Mouse (Mus musculus) left cerebral cortex, postnatal 25 days (tissue): Measurements from ENCODE around the gene Cdk9. TPM values are rescaled to one million over a fixed set of nuclear protein-coding genes. Genes with fewer than 3 reads are reported as not detected.

Source experiments
- DNase-seq, 2 experiments: peaks; one replicate each; pipeline ENCODE4 v3.0.0; 2022; ENCODE audit warnings: low spot score in 2 of 2, mixed read lengths in 1 of 2
- intact Hi-C: fragments of 180-260 bp; cut with DNase I; formaldehyde crosslinking; loops from one replicate; pipeline ENCODE4 v1.15.1; 2025
- total RNA-seq, 2 experiments: library from RNA; stranded (reverse); gene quantifications; 2 replicates each; pipeline ENCODE4 v1.2.3; 2021

The Cdk9 gene
- total RNA-seq, result 100 to 1,000 TPM; 114 to 118 TPM

GRCm38 (mm10) chr2:32712934-32713817, at the start of gene Cdk9:
TSS of gene Cdk9 (minus strand) at chr2:32713076.
- intact Hi-C loops, result loop anchor here (1.0 to 5.0 kb wide), 3 partner anchors 28 to 144 kb away; partner anchors contain the start of genes 6330409D20Rik and Tor2a
- peak; percentile 94 for DNase-seq

GRCm38 (mm10) chr2:32761859-32762258, 49.0 kb upstream of the Cdk9 start:
- intact Hi-C loops, result no loop called here
- DNase-seq, result peak in 1 of 2 experiments; percentile 31

GRCm38 (mm10) chr2:32761361-32761760, 48.5 kb upstream of the Cdk9 start:
- intact Hi-C loops, result no loop called here
- DNase-seq, result peak in 1 of 2 experiments; percentile 48

GRCm38 (mm10) chr2:32759001-32759400, 46.1 kb upstream of the Cdk9 start:
- intact Hi-C loops, result loop anchor here (5.0 kb wide), 1 partner anchor 132 kb away; no protein-coding TSS in a partner anchor
- no peak for DNase-seq

- intact Hi-C loops, result loop anchor here (5.0 kb wide), 1 partner anchor 131 kb away; no protein-coding TSS in a partner anchor
- DNase-seq, result no peak
Observed at GRCm38 (mm10) chr2:32758503-32758902, 45.6 kb upstream of the Cdk9 start.

GRCm38 (mm10) chr2:32757056-32757845, 44.4 kb upstream of the Cdk9 start, which contains the start of gene Tor2a:
TSS of gene Tor2a (plus strand) at chr2:32757234.
- peak; percentile 98 to 99 for DNase-seq
- intact Hi-C loops, result loop anchor here (1.0 to 5.0 kb wide), 2 partner anchors 44 to 130 kb away; partner anchors contain the start of gene Cdk9

- intact Hi-C loops, result loop anchor here (1.0 to 5.0 kb wide), 2 partner anchors 43 to 129 kb away; partner anchors contain the start of gene Cdk9
- no peak for DNase-seq
Observed at GRCm38 (mm10) chr2:32756674-32757055, 43.8 kb upstream of the Cdk9 start.

GRCm38 (mm10) chr2:32752181-32752580, 39.3 kb upstream of the Cdk9 start:
- intact Hi-C loops, result no loop called here
- DNase-seq, result no peak

- intact Hi-C loops, result no loop called here
- no peak for DNase-seq
Observed at GRCm38 (mm10) chr2:32751665-32752033, 38.8 kb upstream of the Cdk9 start.

- intact Hi-C loops, result no loop called here
- no peak for DNase-seq
Observed at GRCm38 (mm10) chr2:32750887-32751664, 38.2 kb upstream of the Cdk9 start.

DNA sequence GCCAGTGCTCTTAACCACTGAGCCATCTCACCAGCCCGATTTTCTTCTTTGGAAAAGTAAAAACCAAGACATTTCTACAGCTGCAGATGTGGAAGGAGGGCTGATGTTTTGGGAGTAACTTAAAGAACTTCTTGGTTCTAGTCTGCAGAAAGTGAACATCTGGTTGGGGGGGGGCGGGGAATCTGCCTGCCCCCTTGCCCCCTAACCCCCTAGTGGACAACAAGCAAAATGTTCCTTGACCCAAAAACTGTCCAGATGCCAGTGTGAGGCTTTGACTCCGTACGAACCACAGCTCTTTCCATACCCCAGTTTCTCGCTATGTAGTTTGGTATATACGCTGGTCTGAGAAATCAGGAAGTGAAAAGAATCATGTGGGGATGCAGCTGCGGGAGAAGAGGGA, 37.3 kb upstream of the Cdk9 start:
- DNase-seq, result no peak
- intact Hi-C loops, result no loop called here

- intact Hi-C loops, result no loop called here
- no peak for DNase-seq
Observed at GRCm38 (mm10) chr2:32749082-32749481, 36.2 kb upstream of the Cdk9 start.

GRCm38 (mm10) chr2:32744272-32744982, 31.6 kb upstream of the Cdk9 start:
- intact Hi-C loops, result no loop called here
- no peak for DNase-seq

DNA sequence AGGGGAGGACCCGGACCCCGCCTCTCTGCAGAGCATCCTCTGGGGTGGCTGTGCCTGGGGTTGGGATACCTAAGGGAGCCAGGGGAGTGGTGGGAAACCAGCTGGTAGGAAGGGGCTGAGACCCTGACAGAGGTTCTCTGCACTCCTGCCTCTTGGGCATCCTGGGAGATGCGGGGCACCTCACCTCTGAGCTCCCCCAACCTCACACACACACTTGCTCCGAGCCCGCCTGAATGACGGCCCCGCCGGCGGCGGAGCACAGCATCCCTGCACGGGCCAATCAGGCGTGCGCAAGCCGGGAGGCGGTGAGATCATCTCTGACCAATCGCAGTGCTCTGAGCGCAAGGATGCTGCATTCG, 29.3 kb upstream of the Cdk9 start:
- intact Hi-C loops, result no loop called here
- DNase-seq, result peak; percentile 88 to 92

- peak; percentile 65 for DNase-seq
- intact Hi-C loops, result loop anchor here (1.0 kb wide), 1 partner anchor 28 kb away; the partner anchor contains the start of gene Cdk9
Observed at GRCm38 (mm10) chr2:32741273-32742172, 28.6 kb upstream of the Cdk9 start.

DNA sequence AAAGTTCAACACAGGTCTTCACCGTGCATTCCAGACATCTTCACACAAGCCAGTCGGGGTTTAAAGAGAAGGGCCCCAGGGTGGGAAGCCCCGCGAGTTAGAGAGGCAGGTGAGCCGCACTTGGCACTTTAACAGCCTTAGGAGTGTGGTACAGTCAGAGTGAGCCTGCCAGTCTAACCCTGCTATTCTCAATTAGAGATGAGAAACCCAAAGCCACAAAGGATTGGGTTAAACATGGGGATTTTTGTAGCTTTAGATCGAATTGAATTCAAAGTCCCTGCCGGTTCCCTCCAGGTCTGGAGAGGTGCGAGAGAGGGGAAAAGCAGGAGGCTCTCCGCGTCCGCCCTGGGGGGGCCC, 28.0 kb upstream of the Cdk9 start, which contains the start of gene 6330409D20Rik:
Gene 6330409D20Rik, minus strand, starts transcription at position 101 of the 357 bp plus-strand sequence.
- intact Hi-C loops, result loop anchor here (1.0 kb wide), 1 partner anchor 28 kb away; the partner anchor contains the start of gene Cdk9
- no peak for DNase-seq

GRCm38 (mm10) chr2:32739311-32739710, 26.4 kb upstream of the Cdk9 start:
- intact Hi-C loops, result no loop called here
- no peak for DNase-seq

- DNase-seq, result no peak
- intact Hi-C loops, result no loop called here
Observed at GRCm38 (mm10) chr2:32737008-32737407, 24.1 kb upstream of the Cdk9 start.
